Mouse (Mus musculus): Measurements from ENCODE around the gene Znrf3.

DNA sequence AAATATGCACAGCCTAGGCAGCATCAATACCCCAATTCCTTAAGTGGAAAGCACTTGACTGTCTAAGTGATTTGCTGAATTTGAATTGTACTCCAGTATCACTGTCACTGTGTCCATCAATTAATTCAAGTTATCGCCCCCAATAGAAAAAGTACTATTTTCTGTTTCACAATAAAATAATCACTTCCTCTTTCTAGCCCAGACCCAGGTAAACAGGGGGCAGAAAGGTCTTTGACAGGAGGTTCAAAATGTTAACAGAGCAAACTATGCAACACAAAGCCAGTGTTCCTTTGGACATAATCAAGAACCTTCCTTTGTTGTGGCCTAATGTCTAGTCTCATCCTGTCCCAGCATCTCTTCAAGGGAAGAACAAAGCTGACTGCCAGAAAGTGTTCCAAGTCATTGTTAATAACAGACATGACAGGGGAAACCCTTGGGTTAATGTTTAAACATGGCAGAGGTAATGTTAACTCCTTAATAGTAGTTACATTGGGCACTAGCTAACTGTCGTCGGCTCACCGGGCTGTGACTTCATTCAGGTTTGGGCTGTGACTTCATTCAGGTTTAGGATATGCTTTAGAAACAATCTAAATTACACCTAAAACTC lies 42.4 kb downstream of the Znrf3 start:
- TF ChIP-seq POLR2A (IDR thresholded peaks at IDR 0.05; ENCODE audit: insufficient read length, low read depth), result no peak
- TF ChIP-seq MYOG (IDR thresholded peaks at IDR 0.05; ENCODE audit: control insufficient read depth in 1 of 3, insufficient read depth in 1 of 3, insufficient read length in 2 of 3, low read depth in 2 of 3), result no peak
- TF ChIP-seq TCF12 (IDR thresholded peaks at IDR 0.05; ENCODE audit: insufficient read depth, poor library complexity, severe bottlenecking), result no peak
- no peak for TF ChIP-seq E2F4 (IDR thresholded peaks at IDR 0.05; ENCODE audit: insufficient read depth)
- TF ChIP-seq REST (IDR thresholded peaks at IDR 0.05; ENCODE audit: insufficient read depth, insufficient read length), result no peak
- no peak for TF ChIP-seq MAX (IDR thresholded peaks at IDR 0.05; ENCODE audit: low read depth)
- TF ChIP-seq USF1 (IDR thresholded peaks at IDR 0.05; ENCODE audit: low read depth), result no peak
- no peak for TF ChIP-seq POLR2AphosphoS2 (IDR thresholded peaks at IDR 0.05; ENCODE audit: insufficient read length, low read depth)

Measured in myocyte (in vitro differentiated cells).